Mouse (Mus musculus) liver, embryonic 13.5 days (tissue): Measurements from ENCODE around the gene Tmem132c. TPM values are rescaled to one million over a fixed set of nuclear protein-coding genes. Genes with fewer than 3 reads are reported as not detected.

Experiments used
- ATAC-seq: fragments of 200-750 bp; cut with Nextera tagmentation; 2 replicates; pipeline ENCODE4 v1.8.0; 2017; ENCODE audit warnings: low read depth, mild to moderate bottlenecking, moderate number of reproducible peaks, moderate library complexity
- DNase-seq: peaks from one replicate; pipeline ENCODE4 v3.0.0; 2022
- H3K27ac ChIP-seq: fragments of 300-500 bp; sonication (generic); 2 replicates; pipeline ENCODE4 v1.5.1; 2015; ENCODE audit warnings: moderate library complexity, mild to moderate bottlenecking, inconsistent platforms
- H3K27me3 ChIP-seq: fragments of 300-500 bp; sonication (generic); 2 replicates; pipeline ENCODE4 v1.6.1; 2015; ENCODE audit warnings: mild to moderate bottlenecking, inconsistent platforms
- H3K36me3 ChIP-seq: fragments of 300-500 bp; sonication (generic); 2 replicates; pipeline ENCODE4 v1.6.1; 2015; ENCODE audit warnings: mild to moderate bottlenecking, inconsistent platforms
- H3K4me1 ChIP-seq: fragments of 300-500 bp; sonication (generic); replicated peaks from 2 replicates; pipeline ENCODE4 v1.6.1; 2015; ENCODE audit warnings: inconsistent platforms
- H3K4me2 ChIP-seq: fragments of 300-500 bp; sonication (generic); 2 replicates; pipeline ENCODE4 v1.6.1; 2015; ENCODE audit warnings: inconsistent platforms, mild to moderate bottlenecking, moderate library complexity
- H3K4me3 ChIP-seq: fragments of 300-500 bp; sonication (generic); replicated peaks from 2 replicates; pipeline ENCODE4 v1.5.1; 2015; ENCODE audit warnings: mild to moderate bottlenecking, inconsistent platforms
- H3K9ac ChIP-seq: fragments of 300-500 bp; sonication (generic); 2 replicates; pipeline ENCODE4 v1.6.1; 2015; ENCODE audit warnings: mild to moderate bottlenecking, inconsistent platforms
- H3K9me3 ChIP-seq: fragments of 300-500 bp; sonication (generic); replicated peaks from 2 replicates; pipeline ENCODE4 v1.6.1; 2016; ENCODE audit warnings: inconsistent platforms
- WGBS: fragments of 180-500 bp; shearing (Covaris S2); methylation state at CpG from one replicate; pipeline ENCODE4 v1.1.7; 2015; ENCODE audit not compliant: insufficient replicate concordance; 5-methylcytosine and 5-hydroxymethylcytosine counted together
- polyA plus RNA-seq: library from polyadenylated mRNA; unstranded; fragments of >200 nt; fragmentation: Nextera tagmentation; extraction: Ambion mirVana; gene quantifications from 2 replicates; pipeline ENCODE4 v1.2.1, GENCODE M21; 2015

Gene Tmem132c
- polyA plus RNA-seq, 1 experiment from 2014 or later = 0.16 TPM

- Histone ChIP-seq H3K27ac (no peak overlapping the region), H3K9ac (no peak overlapping the region)
- 1% methylated on average over 73 of the region's 73 CpGs for WGBS
Measured at GRCm38 (mm10) chr5:127241925-127242762, 536 bp downstream of the Tmem132c start.

DNA sequence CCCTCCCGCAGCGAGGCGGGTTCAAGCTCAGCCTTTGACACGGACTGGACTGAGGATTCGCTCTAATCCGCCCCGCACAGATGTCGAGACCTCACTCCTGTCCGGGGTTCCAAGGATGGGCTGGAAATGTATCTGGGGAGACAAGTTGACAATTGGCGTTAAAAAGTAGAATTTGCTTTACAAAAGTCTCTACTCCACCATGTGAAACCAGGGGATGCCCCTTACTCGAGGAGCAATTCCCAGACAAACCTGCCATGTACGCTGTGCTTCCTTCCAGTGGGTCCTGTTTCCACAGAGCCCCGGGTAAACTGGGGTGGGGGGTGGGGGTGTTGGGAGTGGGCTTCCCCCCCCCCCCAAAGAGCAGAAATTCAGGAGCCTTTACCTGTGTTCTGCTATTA is 1.2 kb downstream of the Tmem132c start:
- H3K4me2 ChIP-seq = peak overlapping the region; percentile 60; the same call in 1 of the 2 replicates
- DNase-seq (no peak), ATAC-seq (no peak)
- 0 out of 2 replicates have a peak overlapping the region, but pooled peaks have one; percentile 47 for H3K4me3 ChIP-seq
- H3K9me3 ChIP-seq = no peaks in the 10 kb centered on the region
- H3K4me1 ChIP-seq = no peaks in the 10 kb centered on the region
- H3K9ac ChIP-seq = no peak overlapping the region
- H3K27ac ChIP-seq = no peak overlapping the region
- WGBS = 4% methylated on average over 13 of the region's 13 CpGs
- H3K27me3 ChIP-seq = peaks cover 59% of the 10 kb centered on the region
- H3K36me3 ChIP-seq = no peaks in the 10 kb centered on the region

More at GRCm38 (mm10) chr5:127241925-127242762, 536 bp downstream of the Tmem132c start:
- ATAC-seq = peak; percentile 47; the same call in 1 of the 2 replicates
- Histone ChIP-seq H3K4me1 (no peaks in the 10 kb centered on the region), H3K4me3 (peak overlapping the region; percentile 47), H3K36me3 (no peaks in the 10 kb centered on the region), H3K4me2 (peak overlapping the region; percentile 60), H3K9me3 (no peaks in the 10 kb centered on the region), H3K27me3 (peaks cover 59% of the 10 kb centered on the region)
- DNase-seq = no peak

DNA sequence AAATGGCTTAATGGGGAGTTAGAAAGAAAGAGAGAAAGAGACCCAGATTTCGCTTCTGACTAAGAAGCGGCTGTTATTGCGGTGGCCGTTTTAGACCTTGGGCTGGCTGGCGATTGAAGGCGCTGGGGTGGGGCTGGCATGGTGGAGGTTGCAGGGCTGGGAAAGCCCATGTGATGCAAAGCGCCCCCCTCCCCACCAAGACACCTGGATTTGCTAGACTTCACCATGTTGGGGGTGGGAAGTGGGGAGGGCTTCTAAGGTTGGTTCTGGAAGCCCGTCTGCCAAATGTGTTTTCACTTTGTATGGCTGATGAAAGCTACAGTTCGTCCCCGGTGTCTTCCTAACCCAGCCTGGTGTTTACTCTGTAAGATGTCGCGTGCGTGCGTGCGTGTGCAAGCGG is 1.6 kb downstream of the Tmem132c start:
- H3K27me3 ChIP-seq = peaks cover 59% of the 10 kb centered on the region
- WGBS = 2% methylated on average over 16 of the region's 16 CpGs
- ATAC-seq = no peak

DNA sequence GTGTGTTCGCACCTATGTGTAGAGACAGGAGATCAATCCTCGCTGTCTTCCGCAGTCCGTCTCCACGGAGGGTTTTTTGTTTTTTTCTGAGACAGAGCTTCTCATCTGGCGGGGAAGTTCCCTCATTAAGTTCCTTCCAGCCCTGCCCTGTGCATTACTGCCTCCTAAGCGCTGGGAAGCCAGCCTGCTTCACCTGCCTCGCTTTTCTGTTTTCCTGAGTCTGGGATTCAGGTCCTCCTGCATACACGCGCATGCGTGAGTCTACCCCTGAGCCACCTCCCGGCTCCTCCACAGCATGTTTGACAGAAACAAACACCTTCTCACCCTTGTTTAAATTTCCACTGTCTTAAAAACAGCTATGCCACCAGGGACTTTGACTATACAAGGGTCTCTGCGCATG is 2.0 kb downstream of the Tmem132c start:
- ATAC-seq (no peak), DNase-seq (no peak)
- H3K9ac ChIP-seq = no peak overlapping the region
- WGBS = 11% methylated on average over 13 of the region's 13 CpGs
- no peaks in the 10 kb centered on the region for H3K36me3 ChIP-seq
- H3K4me1 ChIP-seq = no peaks in the 10 kb centered on the region
- peak overlapping the region; percentile 34; the same call in 1 of the 2 replicates for H3K4me2 ChIP-seq
- H3K9me3 ChIP-seq = no peaks in the 10 kb centered on the region
- H3K4me3 ChIP-seq = no peak overlapping the region
- H3K27me3 ChIP-seq = peaks cover 59% of the 10 kb centered on the region
- no peak overlapping the region for H3K27ac ChIP-seq

More for the DNA sequence above, 1.6 kb downstream of the Tmem132c start:
- Histone ChIP-seq H3K4me1 (no peaks in the 10 kb centered on the region), H3K27ac (no peak overlapping the region), H3K9me3 (no peaks in the 10 kb centered on the region), H3K9ac (no peak overlapping the region), H3K36me3 (no peaks in the 10 kb centered on the region), H3K4me3 (no peak overlapping the region), H3K4me2 (peak overlapping the region; percentile 34; the same call in 1 of the 2 replicates)
- DNase-seq = no peak

- no peaks in the 10 kb centered on the region for H3K36me3 ChIP-seq
- no peak for DNase-seq
- H3K9ac ChIP-seq = no peak overlapping the region
- no peak overlapping the region for H3K4me3 ChIP-seq
- 51% methylated on average over 2 of the region's 2 CpGs for WGBS
- H3K27me3 ChIP-seq = no peaks in the 10 kb centered on the region
- no peak for ATAC-seq
- H3K4me1 ChIP-seq = no peaks in the 10 kb centered on the region
- peaks cover 6% of the 10 kb centered on the region; the same call in 1 of the 2 replicates for H3K9me3 ChIP-seq
- H3K27ac ChIP-seq = no peak overlapping the region
- H3K4me2 ChIP-seq = no peak overlapping the region
Measured at GRCm38 (mm10) chr5:127253263-127253662, 11.7 kb downstream of the Tmem132c start.

- H3K9ac ChIP-seq = no peak overlapping the region
- H3K36me3 ChIP-seq = no peaks in the 10 kb centered on the region
- no peaks in the 10 kb centered on the region for H3K27me3 ChIP-seq
- no peak overlapping the region for H3K27ac ChIP-seq
- H3K4me1 ChIP-seq = no peaks in the 10 kb centered on the region
- WGBS = 53% methylated on average over 11 of the region's 11 CpGs
- DNase-seq (no peak), ATAC-seq (no peak)
- H3K4me3 ChIP-seq = no peak overlapping the region
- no peak overlapping the region for H3K4me2 ChIP-seq
- peaks cover 6% of the 10 kb centered on the region; the same call in 1 of the 2 replicates for H3K9me3 ChIP-seq
Measured at GRCm38 (mm10) chr5:127256947-127257610, 15.5 kb downstream of the Tmem132c start.

DNA sequence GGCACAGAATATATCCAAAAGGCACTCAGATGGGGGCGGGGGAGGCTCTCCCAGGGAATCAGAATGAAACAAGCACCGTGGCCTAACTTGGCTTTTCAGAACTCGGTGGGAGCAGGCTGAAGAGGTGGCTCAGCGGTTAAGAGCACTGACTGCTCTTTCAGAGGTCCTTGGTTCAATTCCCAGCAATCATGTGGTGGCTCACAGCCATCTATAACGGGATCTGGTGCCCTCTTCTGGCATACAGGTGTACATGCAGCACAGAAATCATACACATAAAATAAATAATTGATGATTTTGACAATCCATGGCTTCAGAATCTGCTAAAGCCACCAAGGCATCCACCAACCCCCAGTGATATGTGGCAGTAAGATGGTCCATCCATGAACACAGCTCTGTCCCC is 20.5 kb downstream of the Tmem132c start:
- Histone ChIP-seq H3K36me3 (no peaks in the 10 kb centered on the region), H3K9ac (no peak overlapping the region), H3K27me3 (no peaks in the 10 kb centered on the region), H3K27ac (no peak overlapping the region), H3K4me3 (no peak overlapping the region), H3K4me2 (no peak overlapping the region), H3K9me3 (peaks cover 3% of the 10 kb centered on the region; the same call in 1 of the 2 replicates), H3K4me1 (no peaks in the 10 kb centered on the region)
- ATAC-seq (no peak), DNase-seq (no peak)
- WGBS = 49% methylated on average over 5 of the region's 5 CpGs

- ATAC-seq (no peak), DNase-seq (no peak)
- 19% methylated on average over 3 of the region's 3 CpGs for WGBS
- H3K4me1 ChIP-seq = no peaks in the 10 kb centered on the region
- no peak overlapping the region for H3K9ac ChIP-seq
- H3K4me2 ChIP-seq = no peak overlapping the region
- H3K27me3 ChIP-seq = no peaks in the 10 kb centered on the region
- no peak overlapping the region for H3K4me3 ChIP-seq
- no peaks in the 10 kb centered on the region for H3K9me3 ChIP-seq
- H3K27ac ChIP-seq = no peak overlapping the region
- no peaks in the 10 kb centered on the region for H3K36me3 ChIP-seq
Measured at GRCm38 (mm10) chr5:127271145-127271544, 29.5 kb downstream of the Tmem132c start.

DNA sequence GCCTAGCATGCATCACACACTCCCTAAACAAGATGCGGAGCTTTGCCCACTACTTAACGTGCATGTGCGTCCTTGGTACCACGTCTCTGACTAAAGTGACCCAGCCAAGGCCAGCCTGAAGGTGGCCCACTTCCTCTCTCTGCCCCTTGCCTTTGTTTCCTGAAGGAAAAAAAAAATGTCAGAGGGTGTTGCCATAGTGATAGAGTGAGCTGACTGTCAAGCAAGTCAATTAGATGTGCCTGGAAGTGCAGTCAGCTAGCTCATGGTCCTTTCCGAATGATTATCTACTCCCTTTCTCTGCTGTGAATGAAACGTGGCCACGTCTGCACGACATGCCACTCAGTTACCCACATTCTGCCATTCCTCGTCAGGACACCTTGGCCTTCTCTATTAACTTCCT is 37.9 kb downstream of the Tmem132c start:
- Histone ChIP-seq H3K27ac (no peak overlapping the region), H3K36me3 (no peaks in the 10 kb centered on the region), H3K9me3 (no peaks in the 10 kb centered on the region), H3K27me3 (no peaks in the 10 kb centered on the region), H3K4me1 (no peaks in the 10 kb centered on the region), H3K4me3 (no peak overlapping the region), H3K4me2 (no peak overlapping the region), H3K9ac (no peak overlapping the region)
- no peak for DNase-seq
- 66% methylated on average over 9 of the region's 9 CpGs for WGBS
- no peak for ATAC-seq

DNA sequence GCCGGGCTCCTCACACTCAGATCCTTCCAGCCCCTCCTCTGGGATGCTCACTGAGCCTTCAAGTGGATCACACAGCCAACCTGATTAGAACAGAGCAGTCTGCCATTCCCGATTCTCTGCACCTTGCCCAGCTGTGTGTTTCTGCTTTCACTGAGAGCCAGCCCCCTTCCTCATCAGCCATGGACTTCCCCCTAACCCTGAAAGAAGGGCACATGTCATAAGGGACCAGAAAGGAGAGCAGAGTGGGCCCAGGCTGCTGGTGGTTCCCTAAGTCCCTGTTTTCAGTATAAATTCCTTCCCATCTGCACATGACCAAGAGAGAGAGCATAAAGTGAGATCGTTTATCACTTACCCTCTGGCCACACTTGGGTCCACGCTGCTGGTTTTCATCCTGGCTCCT is 39.6 kb downstream of the Tmem132c start:
- H3K4me1 ChIP-seq = no peaks in the 10 kb centered on the region
- H3K27ac ChIP-seq = no peak overlapping the region
- no peaks in the 10 kb centered on the region for H3K36me3 ChIP-seq
- H3K27me3 ChIP-seq = no peaks in the 10 kb centered on the region
- H3K4me3 ChIP-seq = no peak overlapping the region
- no peaks in the 10 kb centered on the region for H3K9me3 ChIP-seq
- DNase-seq = no peak
- no peak for ATAC-seq
- H3K4me2 ChIP-seq = no peak overlapping the region
- 59% methylated on average over 4 of the region's 4 CpGs for WGBS
- H3K9ac ChIP-seq = no peak overlapping the region

DNA sequence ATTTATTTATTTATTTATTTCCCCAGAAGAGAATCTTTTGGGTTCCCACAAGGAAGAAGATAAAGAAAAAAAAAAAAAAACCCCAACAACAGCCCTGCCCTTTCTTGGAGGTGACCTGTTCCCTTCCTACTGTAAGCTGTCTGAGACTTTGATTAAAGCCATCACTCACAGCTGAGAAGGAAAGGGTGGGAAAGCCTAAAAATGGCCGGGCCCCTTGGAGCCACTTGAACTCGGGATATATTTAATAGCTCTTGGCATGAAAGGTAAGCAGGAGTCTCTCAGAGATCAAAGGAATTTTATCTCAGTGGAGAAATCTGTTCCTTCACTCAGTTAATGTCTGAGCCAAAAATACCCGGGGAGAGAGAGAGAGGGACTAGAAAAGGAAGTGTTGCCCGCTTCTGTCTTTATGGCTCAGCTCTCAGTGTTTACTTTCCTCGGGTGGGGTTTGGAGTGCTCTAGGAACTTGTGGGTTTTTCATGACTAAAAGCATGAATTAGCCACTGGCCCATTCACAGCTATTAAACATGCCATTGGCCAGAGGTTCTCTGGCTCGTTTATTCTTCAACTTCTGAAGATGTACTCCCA is 41.0 kb downstream of the Tmem132c start:
- DNase-seq (no peak), ATAC-seq (no peak)
- 28% methylated on average over 6 of the region's 6 CpGs for WGBS
- H3K27ac ChIP-seq = no peak overlapping the region
- no peak overlapping the region for H3K4me2 ChIP-seq
- no peak overlapping the region for H3K9ac ChIP-seq
- H3K4me1 ChIP-seq = no peaks in the 10 kb centered on the region
- no peak overlapping the region for H3K4me3 ChIP-seq
- no peaks in the 10 kb centered on the region for H3K9me3 ChIP-seq
- H3K36me3 ChIP-seq = no peaks in the 10 kb centered on the region
- no peaks in the 10 kb centered on the region for H3K27me3 ChIP-seq
